Mouse (Mus musculus) neural tube, embryonic 11.5 days (tissue): ENCODE results near the gene Frat1. TPM values are rescaled to one million over a fixed set of nuclear protein-coding genes. Genes with fewer than 3 reads are reported as not detected.

Source experiments
- ATAC-seq: fragments of 200-750 bp; cut with Nextera tagmentation; 2 replicates; pipeline ENCODE4 v1.8.0; 2017; ENCODE audit warnings: moderate number of reproducible peaks, mild to moderate bottlenecking, moderate TSS enrichment, moderate library complexity; ENCODE audit not compliant: insufficient read depth, low FRiP score, low TSS enrichment
- DNase-seq: peaks from one replicate; pipeline ENCODE4 v3.0.0-alpha.2; 2015; ENCODE audit warnings: low spot score
- H3K27ac ChIP-seq: fragments of 300-500 bp; sonication (generic); 2 replicates; pipeline ENCODE4 v1.5.1; 2014; ENCODE audit warnings: low read depth, mild to moderate bottlenecking, low read length
- H3K27me3 ChIP-seq: fragments of 300-500 bp; sonication (generic); 2 replicates; pipeline ENCODE4 v1.6.1; 2014; ENCODE audit warnings: mild to moderate bottlenecking, low read length, mixed read lengths; ENCODE audit not compliant: control insufficient read depth, insufficient read depth
- H3K36me3 ChIP-seq: fragments of 300-500 bp; sonication (generic); 2 replicates; pipeline ENCODE4 v1.6.1; 2014; ENCODE audit warnings: mild to moderate bottlenecking, low read length, moderate library complexity, mixed read lengths; ENCODE audit not compliant: control insufficient read depth, insufficient read depth
- H3K4me1 ChIP-seq: fragments of 300-500 bp; sonication (generic); 2 replicates; pipeline ENCODE4 v1.6.1; 2014; ENCODE audit warnings: low read length, mixed read lengths; ENCODE audit not compliant: control insufficient read depth, insufficient read depth
- H3K4me2 ChIP-seq: fragments of 300-500 bp; sonication (generic); 2 replicates; pipeline ENCODE4 v1.6.1; 2014; ENCODE audit warnings: low read depth, mild to moderate bottlenecking, moderate library complexity
- H3K4me3 ChIP-seq: fragments of 300-500 bp; sonication (generic); 2 replicates; pipeline ENCODE4 v1.5.1; 2014; ENCODE audit warnings: low read depth, low read length
- H3K9ac ChIP-seq: fragments of 300-500 bp; sonication (generic); 2 replicates; pipeline ENCODE4 v1.6.1; 2014; ENCODE audit warnings: mild to moderate bottlenecking, low read length
- H3K9me3 ChIP-seq: fragments of 300-500 bp; sonication (generic); 2 replicates; pipeline ENCODE4 v1.6.1; 2016; ENCODE audit warnings: low read length; ENCODE audit not compliant: control insufficient read depth
- whole genome bisulfite sequencing: fragments of 180-500 bp; shearing (Covaris S2); extraction: QIAGEN DNeasy Blood & Tissue Kit; methylation state at CpG from one replicate; pipeline ENCODE4 v1.1.7; 2014; 5-methylcytosine and 5-hydroxymethylcytosine counted together
- polyA plus RNA-seq: library from polyadenylated mRNA; unstranded; fragments of >200 nt; fragmentation: Nextera tagmentation; extraction: Ambion mirVana; gene quantifications from 2 replicates; pipeline ENCODE4 v1.2.1, GENCODE M21; 2014

Gene Frat1
- polyA plus RNA-seq, 1 experiment from 2014 or later, result 8.6 TPM

- Histone ChIP-seq H3K27me3 (no peaks in the 10 kb centered on the region), H3K36me3 (no peaks in the 10 kb centered on the region), H3K4me2 (no peak overlapping the region), H3K4me3 (no peak overlapping the region), H3K9ac (no peak overlapping the region), H3K9me3 (no peaks in the 10 kb centered on the region), H3K27ac (no peak overlapping the region), H3K4me1 (peaks cover 10% of the 10 kb centered on the region; the same call in 1 of the 2 replicates)
- 86% methylated on average over 12 of the region's 12 CpGs for WGBS
- DNase-seq (no peak), ATAC-seq (no peak)
Observed at GRCm38 (mm10) chr19:41796789-41797327, 32.9 kb upstream of the Frat1 start.

GRCm38 (mm10) chr19:41797536-41797935 is 32.2 kb upstream of the Frat1 start:
- Histone ChIP-seq H3K27ac (no peak overlapping the region), H3K4me2 (no peak overlapping the region), H3K4me3 (no peak overlapping the region), H3K36me3 (no peaks in the 10 kb centered on the region), H3K9me3 (no peaks in the 10 kb centered on the region), H3K27me3 (no peaks in the 10 kb centered on the region), H3K9ac (no peak overlapping the region), H3K4me1 (peaks cover 10% of the 10 kb centered on the region; the same call in 1 of the 2 replicates)
- DNase-seq (no peak), ATAC-seq (no peak)
- 91% methylated on average over 6 of the region's 6 CpGs for WGBS

DNA sequence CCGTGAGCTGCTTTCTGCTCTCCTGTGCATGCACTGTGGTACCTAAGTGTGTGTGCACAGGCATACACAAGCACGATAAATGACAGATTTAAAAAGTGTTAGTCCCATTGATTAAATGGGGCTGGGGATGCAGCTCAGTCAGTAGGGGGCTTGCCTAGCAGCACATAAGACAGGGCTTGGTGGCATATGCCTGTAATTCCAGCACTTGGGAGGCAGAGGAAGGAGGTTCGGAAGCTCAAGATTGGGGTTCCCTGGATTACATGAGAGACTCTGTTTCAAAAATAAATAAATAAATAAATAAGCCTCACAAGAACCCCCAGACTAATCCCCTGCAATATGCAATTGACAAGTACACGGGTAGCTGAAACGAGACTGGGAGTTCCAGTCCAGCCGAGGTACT is 29.3 kb upstream of the Frat1 start:
- Histone ChIP-seq H3K4me1 (peaks cover 10% of the 10 kb centered on the region; the same call in 1 of the 2 replicates), H3K36me3 (no peaks in the 10 kb centered on the region), H3K4me2 (peak overlapping the region; percentile 69), H3K9ac (no peak overlapping the region), H3K4me3 (peak overlapping the region; percentile 94), H3K27ac (no peak overlapping the region), H3K27me3 (no peaks in the 10 kb centered on the region), H3K9me3 (no peaks in the 10 kb centered on the region)
- 58% methylated on average over 6 of the region's 6 CpGs for WGBS
- ATAC-seq (no peak), DNase-seq (no peak)

DNA sequence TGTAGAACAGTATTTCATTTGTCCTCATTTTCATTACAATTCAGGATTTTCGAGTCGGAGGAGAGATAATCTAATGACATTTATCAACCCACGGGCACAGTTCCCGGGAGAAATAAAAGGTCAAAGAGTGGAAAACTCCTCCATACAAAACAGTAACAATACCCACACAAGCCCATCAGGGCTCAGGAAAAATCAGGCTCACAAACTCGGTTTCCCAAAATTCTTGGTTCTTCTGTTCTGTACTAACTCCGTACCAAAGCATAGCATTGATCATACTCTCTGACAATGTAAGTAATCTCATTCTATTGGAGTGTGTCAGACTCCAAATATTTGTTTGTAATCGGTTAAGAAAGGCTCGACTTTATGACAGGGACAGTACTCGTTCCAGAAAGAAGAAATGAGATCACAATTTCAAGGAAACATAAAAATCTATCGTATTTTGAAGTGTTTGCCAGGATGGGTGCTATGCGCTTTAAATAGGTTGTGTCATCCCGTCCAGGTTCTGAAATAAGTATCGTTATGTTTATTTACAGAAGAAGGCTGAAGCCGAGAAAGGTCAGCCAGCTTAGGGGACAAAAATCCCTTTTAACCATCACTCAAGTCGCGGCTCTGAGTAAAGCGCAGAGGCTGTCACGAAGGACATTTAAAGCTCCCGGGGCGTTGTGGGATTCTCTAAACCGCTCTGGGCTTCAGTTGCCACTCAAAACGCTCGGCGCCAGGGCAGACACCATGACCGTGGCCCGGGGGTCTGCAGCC is 28.6 kb upstream of the Frat1 start:
- Histone ChIP-seq H3K4me3 (peak overlapping the region; percentile 94), H3K4me1 (peaks cover 10% of the 10 kb centered on the region; the same call in 1 of the 2 replicates), H3K27me3 (no peaks in the 10 kb centered on the region), H3K9ac (peak overlapping the region; percentile 91), H3K4me2 (peak overlapping the region; percentile 69), H3K27ac (peak overlapping the region; percentile 49; the same call in 1 of the 2 replicates), H3K36me3 (no peaks in the 10 kb centered on the region), H3K9me3 (no peaks in the 10 kb centered on the region)
- 5% methylated on average over 26 of the region's 26 CpGs for WGBS
- DNase-seq (no peak), ATAC-seq (no peak; the same call in 1 of the 2 replicates)

GRCm38 (mm10) chr19:41801742-41802369 is 27.9 kb upstream of the Frat1 start, which contains the start of gene Arhgap19:
Gene Arhgap19 (minus strand): TSS chr19:41802047.
- Histone ChIP-seq H3K9ac (peak within 1 kb of the TSS; percentile 91), H3K4me1 (peaks cover 10% of the 10 kb centered on the region; the same call in 1 of the 2 replicates), H3K4me2 (peak within 1 kb of the TSS; percentile 69), H3K9me3 (no peaks in the 10 kb centered on the region), H3K4me3 (peak within 1 kb of the TSS; percentile 94), H3K36me3 (no peaks in the 10 kb centered on the region), H3K27ac (peak within 1 kb of the TSS; percentile 49; the same call in 1 of the 2 replicates), H3K27me3 (no peaks in the 10 kb centered on the region)
- DNase-seq, result peak; percentile 90
- under 1% methylated on average over 43 of the region's 48 CpGs for WGBS
- ATAC-seq, result peak; percentile 100

DNA sequence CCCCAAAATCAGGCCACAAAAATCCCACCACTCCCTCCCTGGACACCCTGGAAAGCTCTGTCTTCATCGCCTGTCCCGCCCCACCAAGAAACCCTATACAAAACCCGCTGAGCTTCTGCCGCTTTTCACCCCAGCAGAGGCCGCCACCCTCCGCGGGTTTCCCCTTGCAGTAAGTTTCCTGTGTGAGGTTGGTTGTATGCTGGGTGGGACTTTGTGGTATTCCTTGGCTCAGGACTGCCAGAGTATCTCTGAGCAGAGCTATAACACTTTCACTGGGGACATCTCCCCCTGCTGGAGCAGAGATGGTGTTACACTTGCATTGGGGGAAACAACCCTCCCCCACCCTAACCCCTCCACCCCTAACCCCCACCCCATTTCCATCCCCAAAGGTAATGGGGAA is 26.4 kb upstream of the Frat1 start:
- ATAC-seq (no peak), DNase-seq (no peak)
- no peak overlapping the region for H3K4me3 ChIP-seq
- H3K4me1 ChIP-seq, result peaks cover 10% of the 10 kb centered on the region; the same call in 1 of the 2 replicates
- H3K9ac ChIP-seq, result no peak overlapping the region
- 41% methylated on average over 7 of the region's 7 CpGs for WGBS
- no peak overlapping the region for H3K4me2 ChIP-seq
- H3K36me3 ChIP-seq, result no peaks in the 10 kb centered on the region
- H3K27ac ChIP-seq, result no peak overlapping the region
- H3K27me3 ChIP-seq, result no peaks in the 10 kb centered on the region
- H3K9me3 ChIP-seq, result no peaks in the 10 kb centered on the region

DNA sequence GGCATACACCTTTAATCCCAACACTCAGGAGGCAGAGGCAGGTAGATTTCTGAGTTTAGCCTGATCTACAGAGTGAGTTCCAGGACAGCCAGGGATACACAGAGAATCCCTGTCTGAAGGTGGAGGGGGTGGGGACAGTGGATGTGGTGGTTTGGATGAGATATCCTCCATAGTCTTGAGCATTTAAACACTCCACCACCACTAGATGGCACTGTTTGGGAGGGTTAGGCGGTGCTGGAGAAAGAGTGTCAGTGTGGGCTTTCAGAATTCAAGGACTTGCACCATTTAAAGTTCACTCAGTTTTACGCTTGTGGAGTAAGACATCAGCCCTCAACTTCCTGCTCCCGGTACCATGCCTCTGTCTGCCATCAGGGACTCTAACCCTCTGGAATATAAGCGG is 23.9 kb upstream of the Frat1 start:
- WGBS, result 88% methylated on average over 4 of the region's 4 CpGs
- ATAC-seq, result no peak
- Histone ChIP-seq H3K27me3 (no peaks in the 10 kb centered on the region), H3K27ac (no peak overlapping the region), H3K4me2 (no peak overlapping the region), H3K4me1 (no peaks in the 10 kb centered on the region), H3K4me3 (no peak overlapping the region), H3K9ac (no peak overlapping the region), H3K9me3 (no peaks in the 10 kb centered on the region), H3K36me3 (no peaks in the 10 kb centered on the region)
- no peak for DNase-seq

GRCm38 (mm10) chr19:41807497-41807896 is 22.3 kb upstream of the Frat1 start:
- Histone ChIP-seq H3K9me3 (no peaks in the 10 kb centered on the region), H3K36me3 (no peaks in the 10 kb centered on the region), H3K9ac (no peak overlapping the region), H3K4me2 (no peak overlapping the region), H3K4me1 (no peaks in the 10 kb centered on the region), H3K27ac (no peak overlapping the region), H3K27me3 (no peaks in the 10 kb centered on the region), H3K4me3 (no peak overlapping the region)
- DNase-seq (no peak), ATAC-seq (no peak)
- 87% methylated on average over 9 of the region's 9 CpGs for WGBS
